21 mouse cellular contexts compared by ENCODE assay signal in the genomic region with DNA sequence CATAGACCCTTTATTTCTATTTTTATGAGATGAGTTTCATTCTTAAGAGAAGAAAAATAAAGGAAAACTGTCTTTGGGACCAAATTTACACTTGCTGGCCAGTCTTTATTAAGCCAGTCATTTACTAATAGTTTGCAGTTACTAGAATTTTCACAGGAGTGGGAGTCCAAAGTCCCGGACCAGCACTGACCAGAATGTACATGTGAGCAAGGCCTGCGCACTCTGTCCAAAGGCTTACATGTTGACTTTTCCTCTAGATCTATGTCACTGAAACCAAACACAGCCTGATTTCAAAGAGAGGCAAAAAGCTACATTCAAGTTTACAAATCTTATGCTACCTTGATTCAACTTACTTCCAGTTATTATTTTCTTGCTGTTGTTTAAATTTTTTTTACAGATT. TPM values are rescaled to one million over a fixed set of nuclear protein-coding genes. Genes with fewer than 3 reads are reported as not detected.
A peak's percentile ranks its signal among the peaks of the same experiment; 100 is the strongest.
DNase-seq lines count a peak whose midpoint lies in the region; ATAC-seq and TF ChIP-seq lines count a peak whose summit lies in the region.
"Had no signal": no experiment of that assay in that cellular context is flagged by ENCODE, and none has a peak within 500 bp of the region (broad histone marks: within the 10 kb centered on the region; RNA-seq: fewer than 3 reads in every experiment).

No protein-coding gene starts in this region.

- peaks cover 5% of the 10 kb centered on the region for H3K4me1 ChIP-seq in testis, adult 2 months (ENCODE audit: control insufficient read depth, insufficient read depth, low read length)
- H3K4me1 ChIP-seq in liver, embryonic 16.5 days (ENCODE audit: control insufficient read depth, low read depth, low read length), result peaks cover 6% of the 10 kb centered on the region
- peaks cover 10% of the 10 kb centered on the region for H3K4me1 ChIP-seq in midbrain, embryonic 10.5 days

- no peaks in the 10 kb centered on the region for H3K9me3 ChIP-seq in liver, embryonic 16.5 days (replicated peaks; ENCODE audit: control insufficient read depth, low read length)
- no peaks in the 10 kb centered on the region for H3K9me3 ChIP-seq in midbrain, embryonic 10.5 days (replicated peaks)
- H3K9me3 ChIP-seq: embryonic facial prominence, embryonic 10.5 days; forebrain, embryonic 12.5 days; limb, embryonic 12.5 days; midbrain, embryonic 12.5 days had no signal

- 77% methylated on average over 2 of the region's 2 CpGs for WGBS in liver, embryonic 16.5 days (ENCODE audit: insufficient replicate concordance)
- 92% methylated on average over 2 of the region's 2 CpGs for WGBS in midbrain, embryonic 10.5 days

- peak overlapping the region; percentile 61 for H3K27ac ChIP-seq in testis, adult 2 months (ENCODE audit: control insufficient read depth, insufficient read depth, low read depth, low read length)
- H3K27ac ChIP-seq in liver, embryonic 16.5 days (ENCODE audit: low read length), result peak overlapping the region; percentile 77
- no peak overlapping the region for H3K27ac ChIP-seq in midbrain, embryonic 10.5 days (replicated peaks)
- H3K27ac ChIP-seq: embryonic facial prominence, embryonic 10.5 days; forebrain, embryonic 12.5 days; hindbrain, embryonic 14.5 days; limb, embryonic 12.5 days; macrophage; midbrain, embryonic 12.5 days had no signal

- TF ChIP-seq POLR2A in testis, adult 2 months (IDR thresholded peaks at IDR 0.05; ENCODE audit: control insufficient read depth, low read depth, low read length), result no peak

- H3K27me3 ChIP-seq in testis, adult 2 months (ENCODE audit: control insufficient read depth, insufficient read depth, low read length), result no peaks in the 10 kb centered on the region
- H3K27me3 ChIP-seq in liver, embryonic 16.5 days (ENCODE audit: control insufficient read depth, insufficient read depth, low read depth, low read length), result no peaks in the 10 kb centered on the region
- H3K27me3 ChIP-seq in midbrain, embryonic 10.5 days (ENCODE audit: low read depth, poor library complexity, severe bottlenecking), result no peaks in the 10 kb centered on the region
- H3K27me3 ChIP-seq: forebrain, embryonic 12.5 days; limb, embryonic 12.5 days; midbrain, embryonic 12.5 days had no signal

- no peak overlapping the region for H3K4me3 ChIP-seq in testis, adult 2 months (ENCODE audit: control insufficient read depth, low read depth, low read length)
- no peak overlapping the region for H3K4me3 ChIP-seq in liver, embryonic 16.5 days (ENCODE audit: low read depth, low read length)
- no peak overlapping the region for H3K4me3 ChIP-seq in midbrain, embryonic 10.5 days
- H3K4me3 ChIP-seq: embryonic facial prominence, embryonic 10.5 days; forebrain, embryonic 12.5 days; limb, embryonic 12.5 days; midbrain, embryonic 12.5 days had no signal

- DNase-seq in testis, postnatal 14 days (ENCODE audit: low spot score), result no peak
- peak; percentile 61 to 86 for DNase-seq in kidney, postnatal 25 days
- DNase-seq in midbrain, embryonic 10.5 days (ENCODE audit: low spot score), result no peak
- DNase-seq in T-cell, adult 2 months (ENCODE audit: low spot score), result no peak
- no peak for DNase-seq in layer of hippocampus, adult 11-12 months (ENCODE audit: low spot score)
- DNase-seq: adrenal gland, adult 2 months; cerebellum, adult 9-10 months; heart, adult 18-20 months; heart, postnatal 36 days; right cerebral cortex, postnatal 4 days; thymus, postnatal 4 days had no signal

- no peak overlapping the region for H3K9ac ChIP-seq in liver, embryonic 16.5 days (ENCODE audit: low read depth, low read length)
- H3K9ac ChIP-seq: forebrain, embryonic 12.5 days; hindbrain, embryonic 14.5 days; limb, embryonic 12.5 days; midbrain, embryonic 12.5 days had no signal

- H3K36me3 ChIP-seq in testis, adult 2 months (ENCODE audit: control insufficient read depth, insufficient read depth, low read length), result no peaks in the 10 kb centered on the region
- H3K36me3 ChIP-seq in liver, embryonic 16.5 days (ENCODE audit: control insufficient read depth, insufficient read depth), result no peaks in the 10 kb centered on the region
- H3K36me3 ChIP-seq in midbrain, embryonic 10.5 days, result no peaks in the 10 kb centered on the region
- H3K36me3 ChIP-seq: embryonic facial prominence, embryonic 10.5 days; forebrain, embryonic 12.5 days; limb, embryonic 12.5 days; midbrain, embryonic 12.5 days had no signal

- ATAC-seq in liver, embryonic 16.5 days (ENCODE audit: low read depth), result peak; percentile 82

- no peak overlapping the region for H3K4me2 ChIP-seq in liver, embryonic 16.5 days (ENCODE audit: low read depth, low read length)
- H3K4me2 ChIP-seq: forebrain, embryonic 12.5 days; hindbrain, embryonic 14.5 days; limb, embryonic 12.5 days; midbrain, embryonic 12.5 days had no signal

- TF ChIP-seq CTCF in testis, adult 2 months (IDR thresholded peaks at IDR 0.05; ENCODE audit: control insufficient read depth, insufficient read depth, insufficient replicate concordance, low read depth, low read length), result no peak

RNA-seq across cellular contexts. Expression of gene Hmgcs2, which starts 18.1 kb away (rescaled TPM):
- 42.8 and 59.5 TPM in 2 replicates for polyA plus RNA-seq in testis, adult 2 months (2012; rRNA removed)
- polyA plus RNA-seq in liver, embryonic 16.5 days (2015; fragmentation: Nextera tagmentation; extraction: Ambion mirVana), result 293 and 366 TPM in 2 replicates
- polyA plus RNA-seq in midbrain, embryonic 10.5 days (2016; fragmentation: Nextera tagmentation; extraction: Ambion mirVana), result 1.7 and 3.8 TPM in 2 replicates
- polyA plus RNA-seq: macrophage had no signal

RNA-seq across cellular contexts. Expression of gene Reg4, which starts 40.2 kb away (rescaled TPM):
- polyA plus RNA-seq in testis, adult 2 months (2012; rRNA removed), result 0.37 and 0.43 TPM in 2 replicates
- 0.27 TPM in 1 of 2 replicates, not detected in the other for polyA plus RNA-seq in liver, embryonic 16.5 days (2015; fragmentation: Nextera tagmentation; extraction: Ambion mirVana)
- not detected in 2 replicates for polyA plus RNA-seq in midbrain, embryonic 10.5 days (2016; fragmentation: Nextera tagmentation; extraction: Ambion mirVana)
- polyA plus RNA-seq: adrenal gland, adult 2 months; embryonic facial prominence, embryonic 10.5 days; forebrain, embryonic 12.5 days; hindbrain, embryonic 14.5 days; limb, embryonic 12.5 days; lung, embryonic 16.5 days; macrophage; midbrain, embryonic 12.5 days; neural tube, embryonic 11.5 days had no signal

Comparison
In these comparisons a context has a peak if more than half of its experiments do, and no peak if none do; other contexts are left out.
1. DNase-seq: peak in kidney, postnatal 25 days (2 of 2); none in testis, postnatal 14 days (single experiment), midbrain, embryonic 10.5 days (single experiment), T-cell, adult 2 months (single experiment) and layer of hippocampus, adult 11-12 months (single experiment).